Mouse (Mus musculus) thymus, adult 2 months (tissue): Measurements from ENCODE around the gene Asic3. TPM values are rescaled to one million over a fixed set of nuclear protein-coding genes. Genes with fewer than 3 reads are reported as not detected.
A peak's percentile ranks its signal among the peaks of the same experiment; 100 is the strongest.

Experiments
- DNase-seq: peaks from one replicate; pipeline ENCODE4 v3.0.0; 2021
- H3K27ac ChIP-seq: fragments of 200-500 bp; 2 replicates; pipeline ENCODE4 v1.5.1; 2012; ENCODE audit warnings: low read length, control low read depth; ENCODE audit not compliant: control insufficient read depth, insufficient read depth
- H3K27me3 ChIP-seq: fragments of 200-500 bp; 2 replicates; pipeline ENCODE4 v1.6.1; 2012; ENCODE audit warnings: mild to moderate bottlenecking, low read length, moderate library complexity, mixed read lengths; ENCODE audit not compliant: control insufficient read depth, insufficient read depth
- H3K36me3 ChIP-seq: fragments of 200-500 bp; 2 replicates; pipeline ENCODE4 v1.6.1; 2012; ENCODE audit warnings: mild to moderate bottlenecking, low read length, moderate library complexity; ENCODE audit not compliant: control insufficient read depth, insufficient read depth
- H3K4me1 ChIP-seq: fragments of 200-500 bp; replicated peaks from 2 replicates; pipeline ENCODE4 v1.6.1; 2012; ENCODE audit warnings: low read length; ENCODE audit not compliant: control insufficient read depth, insufficient read depth
- H3K4me3 ChIP-seq: fragments of 200-500 bp; 2 replicates; pipeline ENCODE4 v1.5.1; 2012; ENCODE audit warnings: mild to moderate bottlenecking, low read length, control low read depth, moderate library complexity; ENCODE audit not compliant: control insufficient read depth, insufficient read depth
- CTCF ChIP-seq: fragments of 200-500 bp; IDR thresholded peaks from 2 replicates; pipeline ENCODE4 v1.5.1; 2012; ENCODE audit warnings: mild to moderate bottlenecking, control low read depth, low read length, moderate library complexity, borderline replicate concordance; ENCODE audit not compliant: control insufficient read depth, poor library complexity, insufficient read depth; ENCODE audit errors: extremely low read depth
- POLR2A ChIP-seq: fragments of 200-500 bp; IDR thresholded peaks from 2 replicates; pipeline ENCODE4 v1.6.1; 2012; ENCODE audit warnings: mild to moderate bottlenecking, low read length, control low read depth, moderate library complexity; ENCODE audit not compliant: control insufficient read depth, poor library complexity, insufficient read depth; ENCODE audit errors: extremely low read depth
- WGBS: fragments of 180-500 bp; shearing (Covaris S2); methylation state at CpG from one replicate; pipeline ENCODE4 v1.1.7; 2018; 5-methylcytosine and 5-hydroxymethylcytosine counted together
- polyA plus RNA-seq: library from polyadenylated mRNA; depleted of rRNA; stranded (reverse); fragments of >200 nt; gene quantifications from 2 replicates; pipeline ENCODE4 v1.2.3, GENCODE M21; 2012

The Asic3 gene
- polyA plus RNA-seq, 1 experiment, result 2.1 TPM

DNA sequence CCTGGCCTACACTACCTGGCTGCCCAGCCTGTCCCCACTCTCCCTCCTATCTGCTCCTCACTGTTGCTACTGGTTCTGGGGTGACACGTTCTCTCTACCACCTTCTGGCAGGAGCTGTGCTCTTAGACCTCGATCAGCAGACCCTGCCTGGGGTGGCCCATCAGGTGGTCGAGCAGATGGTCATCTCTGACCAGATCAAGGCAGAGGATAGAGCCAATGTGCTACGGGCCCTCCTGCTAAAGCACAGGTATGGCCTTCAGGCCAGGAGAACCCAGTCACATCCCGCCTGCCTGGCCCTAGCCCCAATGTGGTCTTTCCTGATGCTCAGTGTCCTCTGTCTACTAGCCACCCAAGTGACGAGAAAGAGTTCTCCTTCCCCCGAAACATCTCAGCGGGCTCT lies 20.8 kb downstream of the Asic3 start:
- TF ChIP-seq CTCF, result no peak
- TF ChIP-seq POLR2A, result no peak
- DNase-seq, result no peak
- H3K36me3 ChIP-seq, result peaks cover 72% of the 10 kb centered on the region
- H3K27ac ChIP-seq, result no peak overlapping the region
- no peaks in the 10 kb centered on the region for H3K27me3 ChIP-seq
- 98% methylated on average over 8 of the region's 8 CpGs for WGBS
- no peaks in the 10 kb centered on the region for H3K4me1 ChIP-seq
- no peak overlapping the region for H3K4me3 ChIP-seq

- Histone ChIP-seq H3K36me3 (peaks cover 24% of the 10 kb centered on the region), H3K27ac (no peak overlapping the region), H3K4me3 (no peak overlapping the region), H3K27me3 (no peaks in the 10 kb centered on the region), H3K4me1 (peaks cover 36% of the 10 kb centered on the region)
- no peak for TF ChIP-seq CTCF
- no peak for TF ChIP-seq POLR2A
- no peak for DNase-seq
- 91% methylated on average over 8 of the region's 8 CpGs for WGBS
These were observed 28.0 kb downstream of the Asic3 start for GRCm38 (mm10) chr5:24441187-24441586.

DNA sequence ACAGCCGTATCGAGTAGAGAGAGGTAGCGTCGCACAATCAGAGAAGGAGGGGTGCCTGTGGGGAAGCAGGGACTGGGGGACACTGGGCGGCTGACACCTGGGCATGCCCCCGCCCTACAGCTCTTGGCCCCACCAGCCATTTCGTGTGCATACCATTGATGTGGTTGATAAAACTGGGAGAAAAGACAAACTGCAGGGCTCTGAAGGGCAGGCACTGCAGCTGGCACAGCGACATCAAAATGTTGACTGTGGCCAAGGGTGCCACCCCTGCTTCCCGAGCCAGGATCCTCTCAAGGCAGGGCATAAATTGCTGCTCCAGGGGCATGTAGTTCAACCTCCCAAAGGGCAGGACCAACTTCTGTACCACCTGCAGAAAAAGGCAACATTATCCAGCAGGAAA lies 28.8 kb downstream of the Asic3 start:
- peak; percentile 13 for DNase-seq
- Histone ChIP-seq H3K4me3 (no peak overlapping the region), H3K36me3 (peaks cover 17% of the 10 kb centered on the region), H3K27me3 (no peaks in the 10 kb centered on the region), H3K4me1 (peaks cover 39% of the 10 kb centered on the region), H3K27ac (no peak overlapping the region; the same call in 1 of the 2 replicates)
- WGBS, result 6% methylated on average over 9 of the region's 9 CpGs
- TF ChIP-seq POLR2A (no peak), CTCF (no peak)

GRCm38 (mm10) chr5:24443204-24443603 lies 30.0 kb downstream of the Asic3 start:
- Histone ChIP-seq H3K27ac (no peak overlapping the region), H3K4me1 (peaks cover 43% of the 10 kb centered on the region), H3K27me3 (no peaks in the 10 kb centered on the region), H3K4me3 (no peak overlapping the region), H3K36me3 (peaks cover 17% of the 10 kb centered on the region)
- DNase-seq, result no peak
- no peak for TF ChIP-seq POLR2A
- TF ChIP-seq CTCF, result no peak
- 88% methylated on average over 7 of the region's 7 CpGs for WGBS

DNA sequence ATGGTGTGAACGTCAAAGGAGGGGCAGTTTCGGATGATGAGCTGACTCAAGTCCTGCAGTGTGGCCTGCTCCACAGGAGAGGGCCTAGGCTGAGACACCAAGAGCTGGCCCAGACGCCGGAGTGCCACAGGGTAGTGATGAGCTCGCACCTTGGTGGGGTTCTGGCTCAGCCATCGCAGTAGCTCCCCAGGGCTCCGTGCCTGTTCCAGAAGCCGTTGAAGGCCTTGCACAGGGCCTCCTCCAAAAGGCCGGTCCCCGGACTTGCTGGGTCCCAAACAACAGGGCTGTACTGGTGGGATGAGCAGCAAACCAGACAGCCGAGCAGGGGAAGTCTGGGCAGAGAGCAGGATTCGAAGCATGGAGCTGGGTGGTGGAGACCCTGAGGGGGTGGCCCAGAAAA lies 30.7 kb downstream of the Asic3 start:
- no peak for DNase-seq
- no peaks in the 10 kb centered on the region for H3K27me3 ChIP-seq
- 92% methylated on average over 12 of the region's 12 CpGs for WGBS
- H3K4me3 ChIP-seq, result no peak overlapping the region
- H3K4me1 ChIP-seq, result peaks cover 43% of the 10 kb centered on the region
- no peak for TF ChIP-seq CTCF
- TF ChIP-seq POLR2A, result no peak
- peaks cover 11% of the 10 kb centered on the region for H3K36me3 ChIP-seq
- H3K27ac ChIP-seq, result no peak overlapping the region

DNA sequence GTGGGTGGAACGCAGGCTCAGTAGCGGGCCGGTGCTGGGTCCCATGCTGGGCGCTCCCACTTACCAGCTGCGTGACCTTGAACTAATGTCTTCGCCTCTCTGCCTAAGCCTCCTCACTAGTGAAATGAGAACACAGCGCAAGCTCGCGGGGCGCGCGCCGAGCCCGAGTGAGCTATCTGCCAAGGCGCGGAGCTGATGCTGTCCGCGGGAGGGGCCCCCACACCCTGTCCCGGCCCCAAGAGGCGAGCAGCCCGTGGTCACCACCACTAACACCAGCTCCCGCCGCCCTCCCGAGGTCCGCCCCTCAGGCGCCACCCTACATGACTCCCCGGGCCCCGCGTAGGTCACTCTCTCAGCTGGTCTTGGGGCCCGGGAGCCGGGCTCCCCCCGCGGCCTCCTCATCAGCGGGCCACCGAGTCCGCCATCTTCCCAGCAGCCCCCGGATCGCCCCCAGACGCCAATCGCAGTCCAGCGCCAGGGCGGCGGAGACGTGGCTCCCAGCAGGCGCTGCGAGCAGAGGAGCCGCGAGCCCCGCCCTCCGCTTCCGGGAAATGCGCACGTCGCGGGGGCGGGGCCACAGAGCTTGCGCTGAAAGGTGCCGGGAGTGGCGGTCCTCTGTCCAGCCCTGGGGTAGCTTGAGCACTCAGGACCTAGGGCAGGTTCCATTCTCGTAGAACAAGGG lies 31.7 kb downstream of the Asic3 start, which contains the start of gene Fastk:
Fastk (minus strand) TSS at position 542 of the 682 bp plus-strand sequence.
- Histone ChIP-seq H3K36me3 (peaks cover 3% of the 10 kb centered on the region; the same call in 1 of the 2 replicates), H3K27me3 (no peaks in the 10 kb centered on the region), H3K4me1 (peaks cover 43% of the 10 kb centered on the region), H3K4me3 (peak within 1 kb of the TSS; percentile 74), H3K27ac (peak within 1 kb of the TSS; percentile 14; the same call in 1 of the 2 replicates)
- WGBS, result under 1% methylated on average over 60 of the region's 60 CpGs
- peak; percentile 93 for DNase-seq
- TF ChIP-seq POLR2A (peak; percentile 92), CTCF (peak; percentile 64; the same call in 1 of the 2 replicates)
